Comparison of ENCODE assay signal across 23 mouse cellular contexts in the genomic region with DNA sequence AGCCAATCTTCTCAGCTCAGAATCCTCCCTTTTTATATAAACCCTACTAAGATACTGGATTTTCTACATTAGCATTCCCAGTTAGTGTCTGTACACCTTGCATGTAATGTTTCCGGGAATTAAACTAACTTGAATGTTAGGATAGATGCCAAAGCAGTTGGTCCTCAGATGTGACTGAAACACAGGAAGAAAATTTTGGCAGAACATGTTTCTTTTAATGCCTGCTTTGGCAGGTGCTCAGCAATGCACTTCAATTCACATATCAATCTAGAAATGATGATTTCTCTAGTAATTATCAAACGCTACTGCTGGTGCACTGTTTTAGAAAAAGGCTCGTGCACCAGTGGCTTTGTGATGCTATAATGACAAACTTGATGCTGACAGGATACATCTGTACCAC.
DNase-seq lines count a peak whose midpoint lies in the region; ATAC-seq and TF ChIP-seq lines count a peak whose summit lies in the region.
"Had no signal": no experiment of that assay in that cellular context is flagged by ENCODE, and none has a peak within 500 bp of the region (broad histone marks: within the 10 kb centered on the region; RNA-seq: fewer than 3 reads in every experiment).

No protein-coding gene starts in this region.

- TF ChIP-seq CTCF in forebrain, postnatal 0 days (IDR thresholded peaks at IDR 0.05; ENCODE audit: low read depth) = no peak

- H3K4me2 ChIP-seq in forebrain, postnatal 0 days (ENCODE audit: low read depth) = no peak overlapping the region
- no peak overlapping the region for H3K4me2 ChIP-seq in forebrain, embryonic 11.5 days (ENCODE audit: low read depth, low read length, severe bottlenecking)
- H3K4me2 ChIP-seq: embryonic facial prominence, embryonic 15.5 days; heart, embryonic 13.5 days had no signal

- no peaks in the 10 kb centered on the region for H3K27me3 ChIP-seq in forebrain, postnatal 0 days (ENCODE audit: insufficient read depth, low read length)
- no peaks in the 10 kb centered on the region for H3K27me3 ChIP-seq in forebrain, embryonic 11.5 days (ENCODE audit: control insufficient read depth, insufficient read depth, low read length)
- H3K27me3 ChIP-seq: embryonic facial prominence, embryonic 15.5 days; heart, embryonic 13.5 days had no signal

- no peak overlapping the region for H3K4me3 ChIP-seq in forebrain, postnatal 0 days (ENCODE audit: low read depth, low read length)
- no peak overlapping the region for H3K4me3 ChIP-seq in forebrain, embryonic 11.5 days (ENCODE audit: low read depth, low read length)
- H3K4me3 ChIP-seq: embryonic facial prominence, embryonic 15.5 days; erythroblast, embryonic 14.5 days; heart, embryonic 13.5 days had no signal

- no peak overlapping the region for H3K27ac ChIP-seq in forebrain, postnatal 0 days (ENCODE audit: low read depth, low read length)
- H3K27ac ChIP-seq in forebrain, embryonic 11.5 days (ENCODE audit: low read depth, low read length) = no peak overlapping the region
- H3K27ac ChIP-seq: embryonic facial prominence, embryonic 15.5 days; heart, embryonic 13.5 days had no signal

- ATAC-seq in forebrain, postnatal 0 days = no peak
- ATAC-seq in forebrain, embryonic 11.5 days (replicated peaks; ENCODE audit: low FRiP score) = no peak
- ATAC-seq: CD4-positive, CD25-positive, alpha-beta regulatory T cell, adult 4 months; hindbrain, embryonic 16.5 days had no signal

- no peak overlapping the region for H3K9ac ChIP-seq in forebrain, postnatal 0 days
- H3K9ac ChIP-seq in forebrain, embryonic 11.5 days (ENCODE audit: low read length) = no peak overlapping the region
- H3K9ac ChIP-seq: embryonic facial prominence, embryonic 15.5 days; heart, embryonic 13.5 days had no signal

- WGBS in forebrain, postnatal 0 days = 27% methylated on average over 3 of the region's 3 CpGs
- 85% methylated on average over 3 of the region's 3 CpGs for WGBS in forebrain, embryonic 11.5 days

- no peaks in the 10 kb centered on the region for H3K36me3 ChIP-seq in forebrain, postnatal 0 days (ENCODE audit: insufficient read depth)
- H3K36me3 ChIP-seq in forebrain, embryonic 11.5 days (ENCODE audit: control insufficient read depth, insufficient read depth, low read length) = no peaks in the 10 kb centered on the region
- H3K36me3 ChIP-seq: embryonic facial prominence, embryonic 15.5 days; G1E; heart, embryonic 13.5 days had no signal

- H3K4me1 ChIP-seq in forebrain, postnatal 0 days (ENCODE audit: insufficient read depth) = no peaks in the 10 kb centered on the region
- no peaks in the 10 kb centered on the region for H3K4me1 ChIP-seq in forebrain, embryonic 11.5 days (replicated peaks; ENCODE audit: control insufficient read depth, insufficient read depth, low read length)
- H3K4me1 ChIP-seq: embryonic facial prominence, embryonic 15.5 days; heart, embryonic 13.5 days had no signal

- peak; percentile 12 for DNase-seq in cerebellum, adult 11-12 months
- DNase-seq in cerebellum, postnatal 4 days (ENCODE audit: low spot score in 2 of 2) = no peak
- peak; percentile 10 to 48 for DNase-seq in cerebellum, postnatal 14 days
- no peak for DNase-seq in cerebellum, adult 11 months
- peak; percentile 6 for DNase-seq in forebrain, postnatal 0 days
- no peak for DNase-seq in forebrain, embryonic 11.5 days (ENCODE audit: low spot score)
- peak; percentile 53 for DNase-seq in brain, adult 2 months (ENCODE audit: low read depth, low spot score)
- no peak for DNase-seq in kidney, postnatal 10 days
- DNase-seq: adrenal gland, adult 8-10 months; adrenal gland, postnatal 36 days; B cell, adult 2 months; embryo, embryonic 11 days; gastrocnemius, postnatal 36 days; heart, adult 11 months; heart, postnatal 36 days; kidney, adult 11 months; kidney, adult 9 months had no signal

- H3K9me3 ChIP-seq in forebrain, postnatal 0 days (ENCODE audit: low read length) = no peaks in the 10 kb centered on the region
- no peaks in the 10 kb centered on the region for H3K9me3 ChIP-seq in forebrain, embryonic 11.5 days (ENCODE audit: control insufficient read depth, low read length)
- H3K9me3 ChIP-seq: embryonic facial prominence, embryonic 15.5 days; G1E; heart, embryonic 13.5 days had no signal

Comparison
In these comparisons a context has a peak if more than half of its experiments do, and no peak if none do; other contexts are left out.
1. DNase-seq: peak in cerebellum, adult 11-12 months (single experiment), cerebellum, postnatal 14 days (2 of 2), forebrain, postnatal 0 days (single experiment) and brain, adult 2 months (single experiment); none in cerebellum, postnatal 4 days (0 of 2), cerebellum, adult 11 months (single experiment), forebrain, embryonic 11.5 days (single experiment) and kidney, postnatal 10 days (single experiment).